Mouse (Mus musculus): ENCODE data around the gene Gm20916. TPM values are rescaled to one million over a fixed set of nuclear protein-coding genes. Genes with fewer than 3 reads are reported as not detected.
"Not testable (repeated sequence)": the region's sequence is repeated elsewhere in the genome, so short reads cannot be mapped to it uniquely, and the experiment has no call there.

Gm20916 gene
- total RNA-seq (2021) = not detected

- DNase-seq (ENCODE audit: extremely low spot score in 1 of 2, low spot score in 2 of 2); intact Hi-C loops (cut with DNase I): not testable (repeated sequence)
Measured at GRCm38 (mm10) chrY:79319265-79319664, at the start of gene Gm20916. Gene Gm20916, plus strand, starts transcription at chrY:79319565.

Other genes with a start within 250 kb of the Gm20916 start
- not detected for gene Gm20917, start 168.4 kb upstream of the Gm20916 start, total RNA-seq (2021)